Mouse (Mus musculus) embryonic fibroblast, embryonic 13.5 days (primary cell): ENCODE data around the gene Azin2. TPM values are rescaled to one million over a fixed set of nuclear protein-coding genes. Genes with fewer than 3 reads are reported as not detected.

Experiments used
- H3K27ac ChIP-seq: 2 replicates; pipeline ENCODE4 v1.5.1; 2012; ENCODE audit warnings: low read length, control low read depth, inconsistent platforms; ENCODE audit not compliant: insufficient read depth
- H3K4me1 ChIP-seq: 2 replicates; pipeline ENCODE4 v1.6.1; 2011; ENCODE audit warnings: low read length; ENCODE audit not compliant: control insufficient read depth, insufficient read depth
- H3K4me3 ChIP-seq: 2 replicates; pipeline ENCODE4 v1.5.1; 2011; ENCODE audit warnings: mild to moderate bottlenecking, control low read depth, low read length; ENCODE audit not compliant: insufficient read depth
- CTCF ChIP-seq: IDR thresholded peaks from 2 replicates; pipeline ENCODE4 v1.5.1; 2011; ENCODE audit warnings: mild to moderate bottlenecking, control low read depth, low read length, moderate library complexity, borderline replicate concordance; ENCODE audit not compliant: insufficient read depth
- POLR2A ChIP-seq: IDR thresholded peaks from 2 replicates; pipeline ENCODE4 v1.6.1; 2011; ENCODE audit warnings: low read depth, mild to moderate bottlenecking, control low read depth, low read length, moderate library complexity
- polyA plus RNA-seq: library from polyadenylated mRNA; stranded (reverse); fragments of >200 nt; gene quantifications from 2 replicates; pipeline ENCODE4 v1.2.4, GENCODE M21; 2011; ENCODE audit warnings: low read depth; ENCODE audit not compliant: missing spikeins, insufficient read length

The Azin2 gene
- 29.0 and 37.5 TPM in 2 replicates for polyA plus RNA-seq

DNA sequence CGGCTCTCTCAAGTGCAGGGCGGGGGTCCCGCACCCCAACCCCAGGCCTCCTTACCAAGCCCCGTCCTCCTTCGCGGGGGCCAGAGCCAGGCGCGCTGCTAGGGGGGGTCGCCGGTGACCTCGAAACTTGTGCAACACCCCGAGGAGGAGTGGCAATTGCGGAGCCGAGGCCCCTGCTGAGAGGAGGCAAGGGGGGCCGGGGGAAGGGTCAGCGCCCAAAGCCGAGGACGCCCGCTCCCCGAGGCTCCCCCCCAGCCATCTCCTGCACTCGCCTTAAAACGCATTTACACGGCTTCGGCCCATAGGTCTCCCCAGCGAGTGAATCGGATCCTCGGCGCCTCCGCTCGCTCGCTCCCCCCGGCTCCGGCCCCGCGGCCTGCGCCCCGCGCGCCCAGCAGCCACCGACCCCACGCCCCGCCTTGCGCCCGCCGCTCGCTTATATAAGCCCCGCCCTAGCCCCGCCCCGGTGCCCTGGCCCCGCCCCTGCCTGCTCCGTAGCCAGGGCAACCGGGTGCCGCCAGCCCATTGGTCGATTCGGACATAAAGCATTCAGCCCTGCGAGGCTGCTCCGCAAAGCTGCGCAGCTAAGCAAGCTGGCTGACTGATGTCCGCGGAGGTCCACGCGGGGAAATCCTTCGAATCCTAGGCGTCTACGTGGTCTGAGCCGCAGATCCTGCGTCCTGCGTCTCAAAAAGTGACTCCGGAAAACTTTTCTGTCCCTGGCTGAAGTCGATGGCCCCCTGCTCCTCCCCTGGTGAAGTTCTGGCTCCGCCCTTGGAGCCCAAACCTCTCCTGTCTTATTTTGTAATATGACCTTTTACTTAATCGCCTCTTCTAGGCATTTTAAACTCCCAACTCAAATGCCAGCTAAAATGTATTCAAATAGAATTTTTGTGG is at the start of gene Azin2:
Gene Azin2, minus strand, starts transcription at position 414 of the 897 bp plus-strand sequence.
- Histone ChIP-seq H3K4me1 (peaks cover 20% of the 10 kb centered on the region), H3K27ac (peak within 1 kb of the TSS; percentile 73), H3K4me3 (peak within 1 kb of the TSS; percentile 60)
- TF ChIP-seq POLR2A (peak; percentile 92), CTCF (no peak)

GRCm38 (mm10) chr4:129011604-129012121 is 49.4 kb upstream of the Azin2 start:
- H3K27ac ChIP-seq = peak overlapping the region; percentile 88
- H3K4me1 ChIP-seq = peaks cover 34% of the 10 kb centered on the region
- H3K4me3 ChIP-seq = no peak overlapping the region
- no peak for TF ChIP-seq POLR2A
- TF ChIP-seq CTCF = no peak

DNA sequence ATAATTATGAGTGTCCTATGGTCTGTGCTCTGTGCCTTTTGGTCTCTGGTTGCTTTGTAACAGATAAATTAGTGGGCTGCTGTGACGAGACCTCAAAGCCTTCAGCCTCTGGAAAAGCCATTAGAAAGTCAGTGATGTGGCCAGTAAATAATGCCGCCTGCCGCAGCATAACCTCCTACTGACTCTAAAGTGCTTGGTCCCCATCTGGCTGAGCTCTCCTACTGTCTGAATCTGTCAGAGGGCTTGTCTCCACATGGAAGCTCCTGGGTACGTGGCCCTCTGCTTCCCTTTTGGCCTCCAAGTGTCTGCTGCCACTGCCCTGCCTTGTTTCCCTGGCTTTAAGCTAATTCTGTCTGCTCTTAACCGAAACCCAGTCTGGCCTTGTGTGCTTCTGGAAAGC is 47.3 kb upstream of the Azin2 start:
- peak overlapping the region; percentile 65 for H3K27ac ChIP-seq
- TF ChIP-seq CTCF (no peak), POLR2A (0 out of 2 replicates have a peak, but pooled peaks have one; percentile 24)
- peaks cover 26% of the 10 kb centered on the region for H3K4me1 ChIP-seq
- no peak overlapping the region for H3K4me3 ChIP-seq

- TF ChIP-seq POLR2A (0 out of 2 replicates have a peak, but pooled peaks have one; percentile 9), CTCF (no peak)
- H3K4me1 ChIP-seq = peaks cover 26% of the 10 kb centered on the region
- H3K27ac ChIP-seq = peak overlapping the region; percentile 65
- H3K4me3 ChIP-seq = no peak overlapping the region
These were observed 46.4 kb upstream of the Azin2 start for GRCm38 (mm10) chr4:129008672-129009071.

- Histone ChIP-seq H3K4me1 (peaks cover 26% of the 10 kb centered on the region), H3K27ac (peak overlapping the region; percentile 62), H3K4me3 (no peak overlapping the region)
- TF ChIP-seq POLR2A = no peak
- no peak for TF ChIP-seq CTCF
These were observed 45.8 kb upstream of the Azin2 start for GRCm38 (mm10) chr4:129008006-129008519.

DNA sequence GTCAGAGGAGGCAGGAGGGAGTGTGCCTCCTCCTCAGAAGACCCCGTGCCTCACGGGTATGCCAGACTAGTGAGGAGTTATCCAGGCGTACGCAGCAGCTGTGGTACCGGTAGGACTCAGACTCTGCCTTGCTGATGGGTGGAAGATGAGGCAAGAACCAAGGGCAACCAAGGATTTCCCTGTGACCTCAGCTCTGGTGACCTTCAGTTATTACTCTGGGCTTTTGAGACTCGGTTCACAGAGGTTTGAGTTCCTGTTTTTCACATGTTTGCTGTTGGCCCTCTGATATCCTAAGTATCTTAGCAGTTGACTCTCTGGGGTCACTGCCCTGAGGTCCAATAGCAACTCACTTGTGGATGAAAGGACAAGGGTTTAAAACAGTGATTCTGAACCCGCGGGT is 41.5 kb upstream of the Azin2 start:
- Histone ChIP-seq H3K4me1 (peaks cover 14% of the 10 kb centered on the region), H3K4me3 (no peak overlapping the region), H3K27ac (no peak overlapping the region)
- TF ChIP-seq CTCF (no peak), POLR2A (no peak)

- Histone ChIP-seq H3K27ac (no peak overlapping the region), H3K4me1 (peaks cover 10% of the 10 kb centered on the region; the same call in 1 of the 2 replicates), H3K4me3 (no peak overlapping the region)
- no peak for TF ChIP-seq CTCF
- no peak for TF ChIP-seq POLR2A
These were observed 38.5 kb upstream of the Azin2 start for GRCm38 (mm10) chr4:129000786-129001185.

DNA sequence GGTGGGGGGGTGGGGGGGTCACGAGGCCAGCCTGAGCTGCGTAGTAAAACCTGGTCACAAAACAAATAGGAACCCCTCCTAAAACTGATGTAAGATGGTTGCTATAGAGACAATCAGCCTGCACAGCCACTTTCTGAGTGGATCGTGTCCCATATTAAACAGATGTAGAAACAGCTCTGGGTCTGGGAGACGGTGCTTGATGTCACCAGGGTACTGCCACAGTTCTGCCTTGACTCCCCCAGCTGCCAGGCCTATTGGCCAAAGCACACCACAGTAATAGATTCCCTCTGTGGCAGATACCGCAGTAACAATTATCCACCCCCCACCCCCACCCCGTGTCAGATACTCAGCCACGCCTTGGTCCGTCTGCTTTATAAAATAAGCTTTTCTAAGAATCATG is 36.2 kb upstream of the Azin2 start:
- Histone ChIP-seq H3K4me3 (no peak overlapping the region), H3K4me1 (peaks cover 13% of the 10 kb centered on the region), H3K27ac (no peak overlapping the region)
- TF ChIP-seq POLR2A (no peak), CTCF (no peak)

GRCm38 (mm10) chr4:128997258-128997657 is 35.0 kb upstream of the Azin2 start:
- H3K27ac ChIP-seq = no peak overlapping the region
- no peak for TF ChIP-seq POLR2A
- TF ChIP-seq CTCF = no peak
- H3K4me3 ChIP-seq = no peak overlapping the region
- H3K4me1 ChIP-seq = peaks cover 13% of the 10 kb centered on the region

GRCm38 (mm10) chr4:128995238-128995637 is 33.0 kb upstream of the Azin2 start:
- H3K4me3 ChIP-seq = no peak overlapping the region
- no peak overlapping the region for H3K27ac ChIP-seq
- H3K4me1 ChIP-seq = peaks cover 13% of the 10 kb centered on the region
- TF ChIP-seq CTCF = no peak
- TF ChIP-seq POLR2A = no peak
